Mouse (Mus musculus) embryonic facial prominence, embryonic 12.5 days (tissue): ENCODE data around the gene Zc3hav1. TPM values are rescaled to one million over a fixed set of nuclear protein-coding genes. Genes with fewer than 3 reads are reported as not detected.

Experiments
- ATAC-seq: fragments of 200-750 bp; cut with Nextera tagmentation; 2 replicates; pipeline ENCODE4 v1.8.0; 2017; ENCODE audit not compliant: insufficient number of reproducible peaks, insufficient read depth, low FRiP score, low TSS enrichment
- H3K27ac ChIP-seq: fragments of 300-500 bp; sonication (generic); 2 replicates; pipeline ENCODE4 v1.5.1; 2016; ENCODE audit warnings: mild to moderate bottlenecking
- H3K27me3 ChIP-seq: fragments of 300-500 bp; sonication (generic); 2 replicates; pipeline ENCODE4 v1.6.1; 2016; ENCODE audit warnings: mild to moderate bottlenecking, moderate library complexity
- H3K36me3 ChIP-seq: fragments of 300-500 bp; sonication (generic); 2 replicates; pipeline ENCODE4 v1.6.1; 2016; ENCODE audit warnings: mild to moderate bottlenecking
- H3K4me1 ChIP-seq: fragments of 300-500 bp; sonication (generic); 2 replicates; pipeline ENCODE4 v1.6.1; 2016
- H3K4me2 ChIP-seq: fragments of 300-500 bp; sonication (generic); replicated peaks from 2 replicates; pipeline ENCODE4 v1.6.1; 2016; ENCODE audit warnings: mild to moderate bottlenecking, moderate library complexity
- H3K4me3 ChIP-seq: fragments of 300-500 bp; sonication (generic); 2 replicates; pipeline ENCODE4 v1.5.1; 2016; ENCODE audit warnings: mild to moderate bottlenecking
- H3K9ac ChIP-seq: fragments of 300-500 bp; sonication (generic); 2 replicates; pipeline ENCODE4 v1.6.1; 2016; ENCODE audit warnings: mild to moderate bottlenecking, moderate library complexity
- H3K9me3 ChIP-seq: fragments of 300-500 bp; sonication (generic); 2 replicates; pipeline ENCODE4 v1.6.1; 2016; ENCODE audit warnings: mild to moderate bottlenecking, moderate library complexity
- WGBS: fragments of 180-500 bp; shearing (Covaris S2); methylation state at CpG from one replicate; pipeline ENCODE4 v1.1.7; 2016; 5-methylcytosine and 5-hydroxymethylcytosine counted together
- polyA plus RNA-seq: library from polyadenylated mRNA; unstranded; fragments of >200 nt; fragmentation: Nextera tagmentation; extraction: Ambion mirVana; gene quantifications from 2 replicates; pipeline ENCODE4 v1.2.1, GENCODE M21; 2016

Gene Zc3hav1
- polyA plus RNA-seq, 1 experiment from 2014 or later = 2.7 TPM

GRCm38 (mm10) chr6:38349806-38350205, 4.6 kb downstream of the Zc3hav1 start:
- no peak overlapping the region for H3K9ac ChIP-seq
- no peak overlapping the region for H3K4me3 ChIP-seq
- H3K27me3 ChIP-seq = peaks cover 43% of the 10 kb centered on the region
- H3K4me1 ChIP-seq = 0 out of 2 replicates have a peak, but pooled peaks cover 3% of the 10 kb centered on the region
- no peaks in the 10 kb centered on the region for H3K9me3 ChIP-seq
- ATAC-seq = no peak
- WGBS = 66% methylated on average over 9 of the region's 9 CpGs
- H3K36me3 ChIP-seq = no peaks in the 10 kb centered on the region
- no peak overlapping the region for H3K4me2 ChIP-seq
- H3K27ac ChIP-seq = no peak overlapping the region

GRCm38 (mm10) chr6:38348811-38349453, 5.5 kb downstream of the Zc3hav1 start:
- no peak overlapping the region for H3K4me2 ChIP-seq

GRCm38 (mm10) chr6:38347875-38348274, 6.5 kb downstream of the Zc3hav1 start:
- no peaks in the 10 kb centered on the region for H3K4me1 ChIP-seq
- H3K27me3 ChIP-seq = peaks cover 24% of the 10 kb centered on the region
- 76% methylated on average over 5 of the region's 5 CpGs for WGBS
- no peak overlapping the region for H3K9ac ChIP-seq
- no peaks in the 10 kb centered on the region for H3K36me3 ChIP-seq
- no peak for ATAC-seq
- H3K4me3 ChIP-seq = no peak overlapping the region
- H3K4me2 ChIP-seq = no peak overlapping the region
- H3K27ac ChIP-seq = no peak overlapping the region
- no peaks in the 10 kb centered on the region for H3K9me3 ChIP-seq

More at GRCm38 (mm10) chr6:38348811-38349453, 5.5 kb downstream of the Zc3hav1 start:
- H3K27ac ChIP-seq = no peak overlapping the region
- peaks cover 34% of the 10 kb centered on the region for H3K27me3 ChIP-seq
- H3K9me3 ChIP-seq = no peaks in the 10 kb centered on the region
- H3K4me3 ChIP-seq = no peak overlapping the region
- no peak for ATAC-seq
- no peaks in the 10 kb centered on the region for H3K4me1 ChIP-seq
- H3K36me3 ChIP-seq = no peaks in the 10 kb centered on the region
- H3K9ac ChIP-seq = no peak overlapping the region
- WGBS = 90% methylated on average over 6 of the region's 6 CpGs

- H3K4me1 ChIP-seq = no peaks in the 10 kb centered on the region
- H3K9ac ChIP-seq = no peak overlapping the region
- no peak overlapping the region for H3K27ac ChIP-seq
- peaks cover 7% of the 10 kb centered on the region; the same call in 1 of the 2 replicates for H3K27me3 ChIP-seq
- H3K4me3 ChIP-seq = no peak overlapping the region
- H3K9me3 ChIP-seq = no peaks in the 10 kb centered on the region
- WGBS = 50% methylated on average over 7 of the region's 7 CpGs
- no peak overlapping the region for H3K4me2 ChIP-seq
- no peaks in the 10 kb centered on the region for H3K36me3 ChIP-seq
- ATAC-seq = no peak
Observed at GRCm38 (mm10) chr6:38345796-38346195, 8.6 kb downstream of the Zc3hav1 start.

DNA sequence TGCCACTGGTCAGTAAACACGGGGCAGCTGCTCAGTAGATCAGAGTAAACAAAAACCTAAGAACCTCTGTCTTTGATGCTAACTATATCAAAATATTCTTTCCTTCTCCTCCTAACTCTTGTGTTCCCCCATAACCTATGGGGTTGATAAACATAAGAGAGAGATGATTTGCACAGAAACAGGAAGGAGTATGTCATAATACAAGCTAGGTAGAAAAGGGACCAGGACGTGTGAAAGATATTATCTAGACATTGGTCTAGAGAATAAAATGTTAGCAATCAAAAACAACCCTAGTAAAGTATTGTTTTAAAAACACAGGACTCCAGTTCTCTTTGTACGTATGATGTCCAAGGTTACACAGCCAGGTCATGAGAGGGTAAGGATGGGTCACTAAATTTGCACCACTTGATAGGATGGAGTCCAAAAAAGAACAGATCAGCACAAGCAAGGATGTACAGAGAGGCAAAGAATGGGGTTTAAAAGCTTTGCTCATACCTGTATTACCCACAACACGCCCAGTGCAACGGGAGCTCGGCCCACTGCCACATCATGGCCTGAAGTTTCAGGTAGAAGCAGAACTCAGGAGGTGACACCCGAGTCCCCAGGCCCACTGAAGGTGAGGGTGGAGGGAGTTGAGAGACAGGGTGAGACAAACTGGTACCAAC, 10.3 kb downstream of the Zc3hav1 start:
- Histone ChIP-seq H3K9ac (no peak overlapping the region), H3K36me3 (no peaks in the 10 kb centered on the region), H3K9me3 (no peaks in the 10 kb centered on the region), H3K27ac (no peak overlapping the region), H3K27me3 (no peaks in the 10 kb centered on the region), H3K4me1 (no peaks in the 10 kb centered on the region), H3K4me3 (no peak overlapping the region), H3K4me2 (no peak overlapping the region)
- WGBS = 82% methylated on average over 7 of the region's 7 CpGs
- ATAC-seq = no peak

GRCm38 (mm10) chr6:38343581-38343980, 10.8 kb downstream of the Zc3hav1 start:
- H3K4me1 ChIP-seq = no peaks in the 10 kb centered on the region
- no peak overlapping the region for H3K4me3 ChIP-seq
- H3K36me3 ChIP-seq = no peaks in the 10 kb centered on the region
- 56% methylated on average over 3 of the region's 3 CpGs for WGBS
- ATAC-seq = no peak
- H3K4me2 ChIP-seq = no peak overlapping the region
- H3K27me3 ChIP-seq = no peaks in the 10 kb centered on the region
- H3K27ac ChIP-seq = no peak overlapping the region
- H3K9me3 ChIP-seq = no peaks in the 10 kb centered on the region
- no peak overlapping the region for H3K9ac ChIP-seq

GRCm38 (mm10) chr6:38342666-38342992, 11.8 kb downstream of the Zc3hav1 start:
- Histone ChIP-seq H3K27ac (no peak overlapping the region), H3K9me3 (no peaks in the 10 kb centered on the region), H3K27me3 (no peaks in the 10 kb centered on the region), H3K36me3 (no peaks in the 10 kb centered on the region), H3K9ac (no peak overlapping the region), H3K4me1 (no peaks in the 10 kb centered on the region), H3K4me2 (no peak overlapping the region), H3K4me3 (no peak overlapping the region)
- 78% methylated on average over 7 of the region's 8 CpGs for WGBS
- ATAC-seq = no peak

DNA sequence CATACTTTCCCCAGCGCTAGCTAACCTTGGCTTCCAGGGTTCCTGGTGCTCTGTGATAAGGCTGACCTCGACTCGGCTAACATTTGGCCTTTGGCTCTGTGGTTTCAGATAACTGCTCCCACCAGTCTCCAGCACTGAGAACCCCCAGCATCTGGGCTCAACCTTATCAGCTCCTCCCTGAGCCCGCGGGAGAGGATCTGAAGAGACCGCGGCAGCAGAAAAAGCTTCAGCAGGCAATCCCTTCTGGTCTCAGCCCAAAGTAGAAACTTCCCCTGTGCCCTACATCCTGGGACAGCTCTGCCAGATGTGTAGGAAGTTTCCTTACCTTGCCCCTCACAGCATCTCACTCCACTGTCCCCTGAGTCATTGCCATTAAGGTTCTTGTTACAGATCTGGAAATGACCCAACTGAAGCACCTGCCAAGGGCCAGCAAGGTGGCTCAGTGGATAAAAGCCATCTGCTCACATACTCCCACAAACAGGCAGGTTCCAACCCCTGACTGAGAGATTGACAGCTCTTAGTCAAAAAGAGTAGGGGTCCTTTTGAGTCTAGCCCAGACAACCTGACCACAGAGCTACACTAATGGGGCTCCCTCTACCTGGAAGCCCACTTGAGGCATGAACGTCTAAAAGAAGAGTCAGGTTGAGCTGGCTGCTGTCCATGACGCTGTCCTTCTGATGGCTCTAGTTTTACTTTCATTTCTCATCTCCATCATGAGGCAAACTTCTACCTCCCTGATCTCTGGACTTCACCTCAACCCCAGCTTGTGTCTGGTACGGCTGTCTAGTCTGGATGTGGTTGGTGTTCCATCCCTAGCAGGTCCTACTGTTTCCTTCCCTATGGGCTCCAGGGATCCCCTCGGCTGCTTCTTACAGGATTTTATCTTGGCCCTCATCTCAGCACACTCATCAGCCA, 12.4 kb downstream of the Zc3hav1 start:
- WGBS = 68% methylated on average over 11 of the region's 11 CpGs
- no peak overlapping the region for H3K4me2 ChIP-seq
- H3K9ac ChIP-seq = no peak overlapping the region

DNA sequence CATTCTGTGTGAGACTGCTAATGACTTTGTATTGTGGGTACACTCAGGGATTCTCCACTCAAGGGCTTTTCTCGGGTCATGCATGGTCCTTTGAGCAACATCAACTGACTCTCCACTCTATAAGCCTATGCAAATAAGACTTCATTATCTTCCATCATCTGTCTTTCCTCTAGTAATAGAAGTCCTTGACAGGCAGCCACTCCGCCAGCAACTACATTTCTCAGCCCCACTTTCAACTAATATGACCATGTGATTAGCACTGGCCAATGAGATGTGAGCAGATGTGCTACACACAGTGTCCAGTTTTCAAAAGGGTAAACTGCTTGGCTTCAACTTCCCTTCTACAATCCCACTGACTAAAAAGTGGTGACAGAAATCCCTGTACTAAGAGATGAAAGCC, 15.3 kb downstream of the Zc3hav1 start:
- 75% methylated on average over 2 of the region's 2 CpGs for WGBS
- no peak for ATAC-seq
- H3K9me3 ChIP-seq = no peaks in the 10 kb centered on the region
- no peak overlapping the region for H3K9ac ChIP-seq
- H3K4me1 ChIP-seq = no peaks in the 10 kb centered on the region
- no peak overlapping the region for H3K27ac ChIP-seq
- no peak overlapping the region for H3K4me2 ChIP-seq
- H3K36me3 ChIP-seq = no peaks in the 10 kb centered on the region
- no peaks in the 10 kb centered on the region for H3K27me3 ChIP-seq
- H3K4me3 ChIP-seq = no peak overlapping the region

More for the DNA sequence above, 12.4 kb downstream of the Zc3hav1 start:
- Histone ChIP-seq H3K27me3 (no peaks in the 10 kb centered on the region), H3K36me3 (no peaks in the 10 kb centered on the region), H3K4me1 (no peaks in the 10 kb centered on the region), H3K27ac (no peak overlapping the region), H3K9me3 (no peaks in the 10 kb centered on the region), H3K4me3 (no peak overlapping the region)
- no peak for ATAC-seq

GRCm38 (mm10) chr6:38337951-38338350, 16.5 kb downstream of the Zc3hav1 start:
- no peaks in the 10 kb centered on the region for H3K9me3 ChIP-seq
- no peaks in the 10 kb centered on the region for H3K27me3 ChIP-seq
- H3K27ac ChIP-seq = no peak overlapping the region
- no peaks in the 10 kb centered on the region for H3K4me1 ChIP-seq
- no peaks in the 10 kb centered on the region for H3K36me3 ChIP-seq
- no peak overlapping the region for H3K9ac ChIP-seq
- no peak overlapping the region for H3K4me2 ChIP-seq
- no peak for ATAC-seq
- WGBS = 68% methylated on average over 6 of the region's 6 CpGs
- H3K4me3 ChIP-seq = no peak overlapping the region

- no peak overlapping the region for H3K9ac ChIP-seq
- H3K4me2 ChIP-seq = no peak overlapping the region
- H3K4me1 ChIP-seq = no peaks in the 10 kb centered on the region
- H3K27ac ChIP-seq = no peak overlapping the region
- no peaks in the 10 kb centered on the region for H3K27me3 ChIP-seq
- H3K9me3 ChIP-seq = no peaks in the 10 kb centered on the region
- H3K4me3 ChIP-seq = no peak overlapping the region
- 87% methylated on average over 4 of the region's 4 CpGs for WGBS
- no peak for ATAC-seq
- H3K36me3 ChIP-seq = no peaks in the 10 kb centered on the region
Observed at GRCm38 (mm10) chr6:38337166-38337705, 17.2 kb downstream of the Zc3hav1 start.
